Mouse (Mus musculus) G1E (cell line): ENCODE results near the gene Mptx2.
"Not testable (repeated sequence)": the region's sequence is repeated elsewhere in the genome, so short reads cannot be mapped to it uniquely, and the experiment has no call there.

Experiments
- CTCF ChIP-seq: IDR thresholded peaks from 2 replicates; pipeline ENCODE4 v1.5.1; 2012; ENCODE audit warnings: low read depth, low read length, inconsistent platforms, mixed read lengths
- GATA1 ChIP-seq: IDR thresholded peaks from 2 replicates; pipeline ENCODE4 v1.6.1; 2012; ENCODE audit warnings: borderline replicate concordance, low read length, inconsistent platforms, mixed read lengths
- GATA2 ChIP-seq: IDR thresholded peaks from 2 replicates; pipeline ENCODE4 v1.6.1; 2012; ENCODE audit warnings: low read depth, low read length, inconsistent platforms, borderline replicate concordance
- POLR2AphosphoS5 ChIP-seq: IDR thresholded peaks from 2 replicates; pipeline ENCODE4 v1.6.1; 2012; ENCODE audit warnings: low read depth, low read length, inconsistent platforms; ENCODE audit not compliant: insufficient replicate concordance
- TAL1 ChIP-seq: conservative IDR thresholded peaks from 2 replicates; pipeline ENCODE4 v1.6.1; 2012; ENCODE audit warnings: low read depth, low read length, inconsistent platforms, mixed read lengths

- not testable (repeated sequence) for TF ChIP-seq CTCF, GATA1, POLR2AphosphoS5, TAL1, GATA2
These were observed 40.6 kb downstream of the Mptx2 start for GRCm38 (mm10) chr1:173237004-173237403.
